Mouse (Mus musculus): ENCODE results near the gene Tmbim7. TPM values are rescaled to one million over a fixed set of nuclear protein-coding genes. Genes with fewer than 3 reads are reported as not detected.

Gene Tmbim7
- total RNA-seq, 2 experiments from 2014 or later, result 2.3 TPM; not detected in 1

- ATAC-seq (replicated peaks; ENCODE audit: poor library complexity, severe bottlenecking), result no peak
Measured at GRCm38 (mm10) chr5:3657085-3657484, 6.1 kb downstream of the Tmbim7 start, which contains the start of gene Gatad1. TSS of gene Gatad1 (minus strand) at chr5:3657185.

- peak; percentile 66 for ATAC-seq (replicated peaks; ENCODE audit: poor library complexity, severe bottlenecking)
Measured at GRCm38 (mm10) chr5:3665225-3665624, 14.2 kb downstream of the Tmbim7 start.

GRCm38 (mm10) chr5:3666585-3666984 is 15.6 kb downstream of the Tmbim7 start:
- no peak for ATAC-seq (replicated peaks; ENCODE audit: poor library complexity, severe bottlenecking)

DNA sequence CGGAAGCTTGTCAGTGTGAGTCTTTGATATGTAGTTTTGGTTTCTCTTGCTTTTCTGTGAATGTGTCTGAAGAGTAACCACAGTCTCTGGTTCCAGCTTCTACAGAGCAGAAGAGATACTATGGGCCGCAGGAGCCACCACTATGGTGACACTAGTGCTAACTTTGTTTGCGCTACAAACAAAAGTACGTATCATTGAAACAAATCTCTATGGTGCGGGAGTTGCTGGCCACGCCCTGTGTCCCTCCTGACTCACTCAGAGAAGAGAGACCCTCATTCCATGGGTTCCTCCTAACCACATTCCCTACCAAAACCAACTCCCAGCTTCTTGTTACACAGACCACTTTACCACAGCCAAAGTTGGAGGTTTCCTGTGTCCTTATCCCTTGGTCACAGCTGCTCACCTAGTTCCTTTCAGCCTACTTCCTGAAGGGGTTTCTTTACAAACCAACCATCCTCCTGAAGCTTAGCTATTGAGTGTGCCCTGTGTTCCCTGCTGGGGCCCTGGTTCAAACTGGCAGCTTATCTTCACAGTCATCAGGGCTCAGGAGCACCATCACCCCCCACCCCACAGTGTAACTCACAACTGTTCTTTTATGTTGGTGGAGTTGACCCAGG is 19.1 kb downstream of the Tmbim7 start:
- peak; percentile 80 for ATAC-seq (replicated peaks; ENCODE audit: poor library complexity, severe bottlenecking)

DNA sequence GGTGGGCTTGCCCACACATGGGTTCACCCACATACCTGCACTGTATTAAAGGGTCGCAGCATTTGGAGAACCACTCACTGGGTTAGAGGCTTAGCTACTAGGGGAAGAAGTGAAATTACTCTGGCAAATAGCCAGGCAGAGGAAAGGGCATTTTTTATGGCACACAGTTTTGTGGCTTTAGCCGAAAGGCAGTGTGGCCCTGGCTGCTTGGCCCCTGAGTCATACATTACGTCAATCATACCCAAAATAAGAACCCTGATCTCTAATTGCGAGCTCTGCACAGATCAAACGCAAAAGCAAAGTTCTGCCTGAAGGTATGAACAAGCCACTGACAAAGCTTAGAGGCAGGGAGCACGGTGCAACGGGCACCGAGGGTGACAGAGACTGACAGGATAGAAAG is 37.3 kb downstream of the Tmbim7 start:
- ATAC-seq (replicated peaks; ENCODE audit: poor library complexity, severe bottlenecking), result no peak

DNA sequence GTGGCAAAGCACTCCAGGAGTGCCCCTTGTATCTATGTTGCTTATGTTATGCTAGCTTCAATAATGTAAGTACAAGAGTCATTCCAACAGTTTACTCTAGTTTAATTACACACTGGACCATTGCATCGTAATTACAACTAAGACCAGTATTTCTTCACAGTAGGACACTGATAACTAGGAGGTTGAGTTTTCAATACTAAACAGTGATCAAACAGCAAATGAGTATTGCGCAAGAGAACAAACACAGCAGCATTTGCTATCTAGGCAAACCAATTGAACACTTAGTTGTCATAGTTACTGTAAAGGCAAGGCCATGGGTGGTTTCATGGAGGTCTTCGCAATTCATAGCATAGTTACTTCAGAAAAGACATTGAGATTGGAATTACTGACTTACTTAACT is 40.3 kb downstream of the Tmbim7 start:
- no peak for ATAC-seq (replicated peaks; ENCODE audit: poor library complexity, severe bottlenecking)

DNA sequence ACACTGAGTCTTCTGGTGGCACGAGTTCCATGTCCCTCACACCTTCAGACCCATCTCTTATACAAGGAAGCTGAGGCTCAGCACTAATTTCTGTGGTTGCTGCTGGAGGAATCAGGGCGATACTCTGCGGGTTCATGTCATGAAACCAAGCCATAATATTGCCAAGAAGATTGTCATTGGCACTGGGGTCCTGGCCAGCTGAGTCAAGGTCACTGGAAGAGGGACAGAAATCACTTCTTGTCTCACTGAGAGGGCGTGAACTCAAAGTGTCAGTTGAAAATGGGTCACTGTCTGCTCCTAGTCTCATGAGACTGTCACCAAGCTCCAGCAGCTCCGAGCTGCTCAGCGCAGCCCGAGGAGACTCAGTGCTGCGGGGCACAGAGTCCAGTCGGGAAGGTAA is 42.0 kb downstream of the Tmbim7 start:
- no peak for ATAC-seq (replicated peaks; ENCODE audit: poor library complexity, severe bottlenecking)

DNA sequence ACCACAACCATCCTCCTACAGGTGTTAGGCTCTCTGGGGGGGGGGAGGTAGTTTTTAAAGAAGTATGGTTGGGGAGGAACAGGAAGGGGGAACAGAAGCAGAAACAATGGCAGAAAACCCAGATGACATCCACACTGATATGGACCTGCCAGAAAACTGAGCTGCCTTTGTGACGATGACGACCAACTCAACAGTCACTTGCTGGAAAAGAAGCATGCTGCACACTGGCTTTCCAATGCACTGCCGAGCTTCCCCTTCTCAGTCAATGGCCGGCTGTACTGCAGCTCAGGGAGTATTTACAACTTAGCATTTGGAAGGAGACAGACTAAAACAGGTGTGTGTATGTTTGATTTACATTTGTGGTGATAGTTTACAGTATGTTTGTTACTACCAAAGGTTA is 44.2 kb downstream of the Tmbim7 start:
- ATAC-seq (replicated peaks; ENCODE audit: poor library complexity, severe bottlenecking), result no peak

GRCm38 (mm10) chr5:3696031-3696430 is 45.0 kb downstream of the Tmbim7 start:
- peak; percentile 20; the same call in 1 of the 2 replicates for ATAC-seq (replicated peaks; ENCODE audit: poor library complexity, severe bottlenecking)

DNA sequence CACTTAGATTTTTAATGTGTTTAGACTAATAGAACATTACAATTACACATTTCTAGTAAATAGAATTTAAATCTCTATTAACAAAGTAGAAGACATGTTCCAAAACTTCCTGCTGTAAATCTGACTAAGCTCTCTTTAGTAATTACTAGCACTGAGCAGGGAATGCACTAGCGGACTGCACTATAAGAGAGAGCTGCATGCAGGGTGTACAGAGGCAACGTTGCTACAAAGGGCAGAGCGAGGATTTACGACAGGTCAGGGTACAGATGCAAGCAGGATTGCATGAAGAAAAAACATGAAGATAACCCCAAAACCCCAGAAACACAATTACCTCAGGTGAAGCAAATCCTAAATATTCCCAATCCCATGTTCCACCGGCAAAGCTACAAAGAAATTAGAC is 49.0 kb downstream of the Tmbim7 start:
- no peak for ATAC-seq (replicated peaks; ENCODE audit: poor library complexity, severe bottlenecking)

DNA sequence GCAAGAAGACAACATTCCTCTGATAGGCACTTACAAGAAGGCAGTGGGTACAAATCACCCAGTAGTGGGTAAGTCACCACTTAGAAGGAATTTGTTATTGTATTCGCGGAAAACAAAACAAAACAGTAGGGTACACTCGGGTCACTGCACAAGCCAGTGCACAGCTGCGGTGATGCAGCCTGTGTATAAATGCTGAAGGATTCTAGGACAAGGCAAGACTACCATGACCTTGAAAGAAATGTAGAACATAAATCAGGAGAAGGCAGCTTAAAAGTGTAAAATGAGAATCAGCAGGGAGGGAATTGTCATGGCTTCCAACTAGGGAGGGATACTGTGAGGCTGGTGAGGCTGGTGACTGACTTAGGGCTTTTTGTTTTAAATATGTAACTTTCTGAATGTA is 51.2 kb downstream of the Tmbim7 start:
- ATAC-seq (replicated peaks; ENCODE audit: poor library complexity, severe bottlenecking), result no peak

GRCm38 (mm10) chr5:3715800-3716199 is 64.8 kb downstream of the Tmbim7 start:
- ATAC-seq (replicated peaks; ENCODE audit: poor library complexity, severe bottlenecking), result no peak

DNA sequence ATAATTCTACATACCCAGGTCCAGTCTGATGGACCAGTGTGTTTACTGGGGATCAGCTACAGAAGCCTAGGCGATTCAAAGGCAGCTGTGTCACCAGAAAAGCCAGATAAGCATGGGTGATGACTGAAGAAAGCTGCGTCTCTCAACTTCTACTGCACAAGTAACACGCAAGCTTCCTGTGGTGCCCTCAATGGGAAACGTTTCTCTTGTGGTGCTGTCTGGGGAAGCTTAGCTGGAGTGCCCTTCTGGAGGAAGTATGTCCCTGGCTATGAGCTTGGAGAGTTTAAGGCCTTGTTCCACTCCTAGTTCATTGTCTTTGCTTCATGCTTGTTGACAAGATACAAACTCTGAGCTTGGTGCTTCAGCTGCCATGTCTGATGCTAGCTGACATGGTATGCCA is 68.4 kb downstream of the Tmbim7 start:
- peak; percentile 56 for ATAC-seq (replicated peaks; ENCODE audit: poor library complexity, severe bottlenecking)

- ATAC-seq (replicated peaks; ENCODE audit: poor library complexity, severe bottlenecking), result no peak
Measured at GRCm38 (mm10) chr5:3722873-3723272, 71.9 kb downstream of the Tmbim7 start.

- ATAC-seq (replicated peaks; ENCODE audit: poor library complexity, severe bottlenecking), result no peak
Measured at GRCm38 (mm10) chr5:3723415-3723814, 72.4 kb downstream of the Tmbim7 start.

DNA sequence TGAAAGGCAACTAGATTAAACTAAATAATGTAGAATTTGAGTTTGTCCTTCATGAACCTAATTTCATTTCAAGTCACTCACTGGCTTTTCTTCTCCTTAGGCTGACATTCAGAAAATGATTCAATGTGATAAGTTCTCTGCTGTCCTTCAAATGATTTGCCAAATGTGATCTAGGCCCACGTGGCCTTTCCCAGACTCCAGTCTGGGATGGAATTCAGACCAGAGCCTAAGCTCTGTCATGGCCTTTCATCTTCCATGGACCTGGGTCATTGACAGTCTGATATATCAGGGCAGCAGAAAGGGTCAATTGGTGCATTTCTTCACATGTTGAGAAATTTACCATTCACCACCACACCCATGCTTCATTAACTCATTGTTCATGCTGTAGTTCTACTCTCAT is 74.5 kb downstream of the Tmbim7 start:
- no peak for ATAC-seq (replicated peaks; ENCODE audit: poor library complexity, severe bottlenecking)

- no peak for ATAC-seq (replicated peaks; ENCODE audit: poor library complexity, severe bottlenecking)
Measured at GRCm38 (mm10) chr5:3728820-3729219, 77.8 kb downstream of the Tmbim7 start.

Other genes with a start within 250 kb of the Tmbim7 start
- gene Fam133b, start 107.3 kb upstream of the Tmbim7 start, total RNA-seq (2014; fragmentation: Nextera tagmentation), result 80.8 and 84.5 TPM in 2 replicates
- 112 and 128 TPM in 2 replicates for gene Fam133b, start 107.3 kb upstream of the Tmbim7 start, total RNA-seq (2017)
- gene 1700109H08Rik, start 79.6 kb upstream of the Tmbim7 start, total RNA-seq (2014; fragmentation: Nextera tagmentation), result 12.4 and 15.1 TPM in 2 replicates
- 8.0 and 8.2 TPM in 2 replicates for gene 1700109H08Rik, start 79.6 kb upstream of the Tmbim7 start, total RNA-seq (2017)
- 43.0 and 56.1 TPM in 2 replicates for gene Pex1, start 55.1 kb upstream of the Tmbim7 start, total RNA-seq (2014; fragmentation: Nextera tagmentation)
- 10.4 and 20.7 TPM in 2 replicates for gene Pex1, start 55.1 kb upstream of the Tmbim7 start, total RNA-seq (2017)
- gene Rbm48, start 54.6 kb upstream of the Tmbim7 start, total RNA-seq (2014; fragmentation: Nextera tagmentation), result 7.9 and 28.1 TPM in 2 replicates
- gene Rbm48, start 54.6 kb upstream of the Tmbim7 start, total RNA-seq (2017), result 28.5 and 29.8 TPM in 2 replicates
- 51.4 and 75.4 TPM in 2 replicates for gene Gatad1, start 6.0 kb downstream of the Tmbim7 start, total RNA-seq (2014; fragmentation: Nextera tagmentation)
- gene Gatad1, start 6.0 kb downstream of the Tmbim7 start, total RNA-seq (2017), result 113 and 147 TPM in 2 replicates
- 19.2 and 27.2 TPM in 2 replicates for gene Ankib1, start 151.7 kb downstream of the Tmbim7 start, total RNA-seq (2014; fragmentation: Nextera tagmentation)
- 26.7 and 38.1 TPM in 2 replicates for gene Ankib1, start 151.7 kb downstream of the Tmbim7 start, total RNA-seq (2017)
- gene Krit1, start 152.0 kb downstream of the Tmbim7 start, total RNA-seq (2014; fragmentation: Nextera tagmentation), result 46.1 and 60.6 TPM in 2 replicates
- gene Krit1, start 152.0 kb downstream of the Tmbim7 start, total RNA-seq (2017), result 46.8 and 53.2 TPM in 2 replicates
- 0.36 and 0.80 TPM in 2 replicates for gene Lrrd1, start 194.0 kb downstream of the Tmbim7 start, total RNA-seq (2014; fragmentation: Nextera tagmentation)
- gene Lrrd1, start 194.0 kb downstream of the Tmbim7 start, total RNA-seq (2017), result 0.10 and 0.30 TPM in 2 replicates
- gene Mterf1a, start 242.8 kb downstream of the Tmbim7 start, total RNA-seq (2014; fragmentation: Nextera tagmentation), result 2.3 and 8.2 TPM in 2 replicates
- gene Mterf1a, start 242.8 kb downstream of the Tmbim7 start, total RNA-seq (2017), result 8.8 and 10.6 TPM in 2 replicates

Measured in granulocyte monocyte progenitor cell, adult 5-6 weeks (primary cell).